Mouse (Mus musculus): ENCODE measurements around the gene Kctd11. TPM values are rescaled to one million over a fixed set of nuclear protein-coding genes. Genes with fewer than 3 reads are reported as not detected.

Kctd11 gene
- total and polyA plus RNA-seq, 3 experiments: 1.8 to 3.9 (median 2.1) TPM

DNA sequence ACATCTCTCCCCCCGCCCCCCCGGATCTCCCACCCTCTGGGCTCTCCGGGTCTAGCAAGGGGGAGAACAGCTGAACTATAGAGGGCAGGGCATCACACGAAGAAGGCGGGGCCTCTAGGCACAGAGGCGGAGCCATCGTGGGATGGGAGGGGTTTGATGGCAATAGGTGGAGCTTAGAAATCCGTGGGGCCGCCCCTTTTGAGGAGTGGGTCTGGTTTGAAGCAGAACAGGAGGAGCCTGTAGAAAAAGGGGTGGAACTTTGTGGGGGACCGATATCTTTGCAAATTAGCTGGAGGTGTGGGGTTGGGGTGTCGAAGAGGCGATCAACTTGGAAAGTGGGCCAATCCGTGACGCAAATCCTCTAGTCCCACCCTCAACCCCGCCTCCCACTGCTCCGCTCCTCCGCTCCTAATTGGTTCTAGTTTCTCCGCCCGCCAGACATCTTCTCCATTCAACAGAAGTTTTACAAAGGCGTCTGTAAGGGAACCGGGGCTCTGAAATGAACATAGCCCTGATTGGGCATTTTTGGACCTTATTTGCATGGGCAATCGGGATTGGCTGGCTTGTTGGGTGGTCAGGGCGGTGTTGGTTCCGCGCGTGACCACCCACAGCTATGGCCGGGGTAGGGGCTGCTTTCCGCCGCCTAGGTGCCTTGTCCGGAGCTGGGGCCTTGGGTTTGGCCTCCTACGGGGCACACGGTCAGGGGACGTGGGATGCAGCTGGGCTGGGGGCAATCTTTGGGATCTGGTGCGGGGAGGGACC is 43.1 kb downstream of the Kctd11 start, which contains the start of gene Tmem256:
Tmem256 (plus strand) TSS at position 563 of the 762 bp plus-strand sequence.
- Histone ChIP-seq H3K4me2 (ENCODE audit: insufficient read depth, low read depth, poor library complexity, severe bottlenecking) (peak within 1 kb of the TSS; percentile 98), H3K27ac (ENCODE audit: insufficient read depth, low read depth) (no peak within 1 kb of the TSS; the same call in 1 of the 2 replicates), H3K9ac (ENCODE audit: insufficient read depth, low read depth) (peak within 1 kb of the TSS; percentile 80), H3K79me2 (replicated peaks; ENCODE audit: control insufficient read depth, extremely low read depth, insufficient read depth, poor library complexity, severe bottlenecking) (no peaks in the 10 kb centered on the region), H3K36me3 (replicated peaks in 1 of 2; ENCODE audit: control insufficient read depth in 1 of 2, insufficient read depth in 1 of 2, low read length in 1 of 2) (peaks cover 3 to 9% of the 10 kb centered on the region in 2 experiments), H3K9me3 (replicated peaks; ENCODE audit: low read length) (no peaks in the 10 kb centered on the region), H3K4me3 (replicated peaks in 1 of 3; ENCODE audit: low read depth in 2 of 3, low read length in 2 of 3, poor library complexity in 1 of 3) (peak within 1 kb of the TSS; percentile 62 to 100 (median 67)), H3K27me3 (replicated peaks) (peaks cover 31% of the 10 kb centered on the region), H3K4me1 (ENCODE audit: control insufficient read depth in 1 of 2, insufficient read depth in 2 of 2) (peaks cover 10 to 23% of the 10 kb centered on the region in 2 experiments)
- TF ChIP-seq IRF4 (IDR thresholded peaks at IDR 0.05; ENCODE audit: low read depth, low read length) (no peak; the same call in 1 of the 2 replicates), POLR2AphosphoS2 (IDR thresholded peaks at IDR 0.05; ENCODE audit: low read depth, low read length) (peak; percentile 77; the same call in 1 of the 2 replicates), USF1 (IDR thresholded peaks at IDR 0.05; ENCODE audit: low read depth, low read length) (peak; percentile 58), RCOR1 (conservative IDR thresholded peaks at IDR 0.05; ENCODE audit: low read depth, low read length) (no peak), NELFE (IDR thresholded peaks at IDR 0.05; ENCODE audit: low read depth, low read length) (peak; percentile 93), HCFC1 (IDR thresholded peaks at IDR 0.05; ENCODE audit: low read depth, low read length) (peak; percentile 85), UBTF (IDR thresholded peaks at IDR 0.05; ENCODE audit: low read depth, low read length) (peak; percentile 56; the same call in 1 of the 2 replicates), CHD1 (IDR thresholded peaks at IDR 0.05; ENCODE audit: low read depth, low read length) (no peak), EP300 (IDR thresholded peaks at IDR 0.05; ENCODE audit: low read length) (0 out of 2 replicates have a peak, but pooled peaks have one; percentile 12), ETS1 (conservative IDR thresholded peaks at IDR 0.05; ENCODE audit: low read depth, low read length) (no peak), ZC3H11A (IDR thresholded peaks at IDR 0.05; ENCODE audit: low read depth, low read length) (no peak), ZNF384 (IDR thresholded peaks at IDR 0.05; ENCODE audit: low read depth, low read length) (no peak), JUN (IDR thresholded peaks at IDR 0.05; ENCODE audit: insufficient read depth, low read depth, low read length) (no peak), CHD2 (IDR thresholded peaks at IDR 0.05; ENCODE audit: low read length) (peak; percentile 93), PAX5 (IDR thresholded peaks at IDR 0.05; ENCODE audit: low read length) (no peak), MAX (IDR thresholded peaks at IDR 0.05; ENCODE audit: low read length) (peak; percentile 75), SIN3A (IDR thresholded peaks at IDR 0.05; ENCODE audit: low read length) (peak; percentile 85), MYC (IDR thresholded peaks at IDR 0.05; ENCODE audit: low read depth, low read length) (0 out of 2 replicates have a peak, but pooled peaks have one; percentile 38), ZKSCAN1 (IDR thresholded peaks at IDR 0.05; ENCODE audit: borderline replicate concordance, low read depth, low read length) (no peak), MAFK (IDR thresholded peaks at IDR 0.05; ENCODE audit: insufficient replicate concordance, low read length) (no peak), MAZ (IDR thresholded peaks at IDR 0.05; ENCODE audit: low read depth, low read length) (peak; percentile 25; the same call in 1 of the 2 replicates), TCF12 (IDR thresholded peaks at IDR 0.05; ENCODE audit: low read depth, low read length) (peak; percentile 90), ZMIZ1 (IDR thresholded peaks at IDR 0.05; ENCODE audit: low read depth, low read length) (peak; percentile 82), TBP (conservative IDR thresholded peaks at IDR 0.05; ENCODE audit: low read depth, low read length) (peak; percentile 70), BHLHE40 (IDR thresholded peaks at IDR 0.05; ENCODE audit: low read depth, low read length) (peak; percentile 90), MXI1 (IDR thresholded peaks at IDR 0.05; ENCODE audit: low read depth, low read length) (peak; percentile 44; the same call in 1 of the 2 replicates), KAT2A (IDR thresholded peaks at IDR 0.05; ENCODE audit: insufficient replicate concordance, low read length) (peak; percentile 68; the same call in 1 of the 2 replicates), CTCF (conservative IDR thresholded peaks at IDR 0.05 in 1 of 2, IDR thresholded peaks at IDR 0.05 in 1 of 2; ENCODE audit: low read depth in 2 of 2, low read length in 2 of 2) (no peak), MEF2A (IDR thresholded peaks at IDR 0.05; ENCODE audit: borderline replicate concordance, low read depth, low read length) (no peak; the same call in 1 of the 2 replicates), USF2 (conservative IDR thresholded peaks at IDR 0.05; ENCODE audit: low read depth, low read length) (no peak), JUND (conservative IDR thresholded peaks at IDR 0.05; ENCODE audit: low read depth, low read length) (no peak; the same call in 1 of the 2 replicates), GABPA (IDR thresholded peaks at IDR 0.05; ENCODE audit: insufficient replicate concordance, low read depth, low read length) (peak; percentile 92), POLR2A (IDR thresholded peaks at IDR 0.05; ENCODE audit: low read depth, low read length) (peak; percentile 89), RAD21 (IDR thresholded peaks at IDR 0.05; ENCODE audit: low read depth, low read length) (no peak), SMC3 (IDR thresholded peaks at IDR 0.05; ENCODE audit: low read depth, low read length) (no peak; the same call in 1 of the 2 replicates), NRF1 (IDR thresholded peaks at IDR 0.05; ENCODE audit: low read depth, low read length) (no peak), ELF1 (IDR thresholded peaks at IDR 0.05; ENCODE audit: low read depth, low read length) (peak; percentile 67), E2F4 (IDR thresholded peaks at IDR 0.05; ENCODE audit: insufficient replicate concordance, low read depth, low read length) (peak; percentile 83; the same call in 1 of the 2 replicates)
- in situ Hi-C loops (cut with MboI; ENCODE audit: low pct_ligation_motif_present, low pct_unique_long_range_greater_than_20kb, low sequenced_read_pairs) (no loop called here), dilution Hi-C loops (cut with MboI; ENCODE audit: extremely low pct_ligation_motif_present, extremely low pct_unique_long_range_greater_than_20kb, low sequenced_read_pairs) (no loop called here)
- peak; percentile 100 for DNase-seq (ENCODE audit: extremely low read depth)
